Mouse (Mus musculus): ENCODE measurements at regions not wholly inside any gene's neighbourhood (a gene's known extent, or its start where the extent isn't known, plus 50 kb on each side); places are given as distances from the start of the nearest gene placed in this dataset.

DNA sequence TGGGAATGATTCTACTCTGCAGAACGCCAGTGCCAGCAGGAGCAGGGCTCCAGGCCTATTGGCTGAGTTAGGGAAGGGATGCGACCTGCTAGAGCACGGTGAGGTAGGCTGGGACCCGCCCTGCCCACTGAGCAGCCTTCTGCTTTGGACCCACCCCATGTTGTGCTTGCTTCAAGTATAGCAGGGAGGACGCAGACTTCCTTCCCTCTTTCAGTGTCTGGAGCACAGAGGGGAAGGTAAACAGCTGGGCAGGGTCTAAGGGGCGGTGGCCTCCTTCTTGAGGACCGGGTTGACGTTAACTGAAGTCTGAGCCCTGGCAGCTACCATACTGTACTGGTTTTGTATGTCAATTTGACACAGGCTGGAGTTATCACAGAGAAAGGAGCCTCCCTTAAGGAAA, 165.6 kb upstream of the A230072I06Rik start:
- no peak for TF ChIP-seq CTCF (IDR thresholded peaks at IDR 0.05 in 2 of 3, conservative IDR thresholded peaks at IDR 0.05 in 1 of 3; ENCODE audit: control insufficient read depth in 1 of 3, insufficient read depth in 1 of 3, low read depth in 2 of 3, low read length in 3 of 3, poor library complexity in 1 of 3, severe bottlenecking in 1 of 3)
- TF ChIP-seq ZNF384 (IDR thresholded peaks at IDR 0.05; ENCODE audit: low read depth, low read length), result no peak
- TF ChIP-seq MYC (IDR thresholded peaks at IDR 0.05; ENCODE audit: low read depth, low read length), result no peak
- no peak for TF ChIP-seq ZKSCAN1 (IDR thresholded peaks at IDR 0.05; ENCODE audit: low read depth, low read length)
- TF ChIP-seq TAL1 (IDR thresholded peaks at IDR 0.05; ENCODE audit: low read length), result no peak
- no peak for TF ChIP-seq BHLHE40 (IDR thresholded peaks at IDR 0.05; ENCODE audit: borderline replicate concordance, low read depth, low read length)
- TF ChIP-seq GATA1 (IDR thresholded peaks at IDR 0.05; ENCODE audit: low read depth, low read length), result no peak
- TF ChIP-seq RAD21 (IDR thresholded peaks at IDR 0.05; ENCODE audit: low read depth, low read length), result no peak
- TF ChIP-seq ZMIZ1 (IDR thresholded peaks at IDR 0.05; ENCODE audit: low read depth, low read length), result no peak
- no peak for TF ChIP-seq MAFK (IDR thresholded peaks at IDR 0.05; ENCODE audit: borderline replicate concordance, low read depth, low read length)
- TF ChIP-seq SIN3A (IDR thresholded peaks at IDR 0.05; ENCODE audit: low read length), result no peak
- TF ChIP-seq TCF12 (IDR thresholded peaks at IDR 0.05; ENCODE audit: low read depth, low read length), result no peak
- TF ChIP-seq POLR2A (IDR thresholded peaks at IDR 0.05; ENCODE audit: control insufficient read depth in 1 of 2, insufficient read depth in 1 of 2, low read depth in 1 of 2, low read length in 2 of 2, poor library complexity in 1 of 2), result no peak
- no peak for TF ChIP-seq RCOR1 (IDR thresholded peaks at IDR 0.05; ENCODE audit: low read depth, low read length)
- Histone ChIP-seq H3K9me3 (replicated peaks; ENCODE audit: insufficient read depth, low read length) (no peaks in the 10 kb centered on the region), H3K36me3 (ENCODE audit: control insufficient read depth in 1 of 2, insufficient read depth in 2 of 2, low read length in 2 of 2) (no peaks in the 10 kb centered on the region), H3K27ac (ENCODE audit: control insufficient read depth, low read depth, low read length) (no peak overlapping the region), H3K4me3 (ENCODE audit: control insufficient read depth in 1 of 2, insufficient read depth in 1 of 2, low read depth in 2 of 2, low read length in 2 of 2) (no peak overlapping the region), H3K9ac (ENCODE audit: control insufficient read depth, low read depth, low read length, poor library complexity, severe bottlenecking) (no peak overlapping the region), H3K27me3 (ENCODE audit: control insufficient read depth in 1 of 2, insufficient read depth in 2 of 2, low read length in 2 of 2) (no peaks in the 10 kb centered on the region), H3K79me2 (ENCODE audit: control insufficient read depth, insufficient read depth, low read length, poor library complexity) (no peaks in the 10 kb centered on the region), H3K4me1 (ENCODE audit: control insufficient read depth in 1 of 2, insufficient read depth in 2 of 2, low read length in 2 of 2) (no peaks in the 10 kb centered on the region)
- no peak for DNase-seq (ENCODE audit: low read depth, low spot score)

DNA sequence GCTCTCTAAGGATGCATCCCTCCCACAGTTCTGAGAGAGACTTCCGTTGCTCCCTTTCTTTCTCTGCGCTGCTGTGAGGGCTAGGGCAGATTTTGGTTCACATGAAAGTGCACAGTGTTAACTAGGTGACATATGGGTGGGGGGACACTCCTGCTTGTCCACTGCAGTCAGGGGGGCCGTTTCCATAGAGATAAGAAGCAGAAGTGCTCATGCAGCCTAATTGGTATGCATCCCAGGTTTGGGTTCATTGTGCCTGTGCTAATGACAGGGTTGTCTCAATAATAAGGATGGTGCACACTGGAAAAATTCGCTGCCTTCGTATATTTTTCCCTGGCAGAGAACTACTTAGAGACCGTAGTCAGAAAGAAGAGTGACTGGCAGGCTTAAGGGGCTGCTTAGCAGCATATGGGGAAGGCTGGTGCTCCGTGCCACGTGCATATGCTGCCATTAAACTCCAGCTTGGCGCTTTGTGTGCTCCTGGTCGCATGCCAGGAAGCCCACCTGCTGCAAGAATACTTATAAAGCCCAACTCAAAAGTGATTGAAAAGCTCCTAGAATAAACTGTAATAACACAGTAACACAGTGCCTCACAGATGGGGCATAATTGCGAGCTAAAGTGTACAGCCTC, 152.1 kb upstream of the A230072I06Rik start:
- Histone ChIP-seq H3K27ac (ENCODE audit: control insufficient read depth, low read depth, low read length) (no peak overlapping the region), H3K9me3 (replicated peaks; ENCODE audit: insufficient read depth, low read length) (no peaks in the 10 kb centered on the region), H3K4me1 (ENCODE audit: control insufficient read depth in 1 of 2, insufficient read depth in 2 of 2, low read length in 2 of 2) (no peaks in the 10 kb centered on the region), H3K36me3 (ENCODE audit: control insufficient read depth in 1 of 2, insufficient read depth in 2 of 2, low read length in 2 of 2) (no peaks in the 10 kb centered on the region), H3K4me3 (ENCODE audit: control insufficient read depth in 1 of 2, insufficient read depth in 1 of 2, low read depth in 2 of 2, low read length in 2 of 2) (no peak overlapping the region), H3K27me3 (ENCODE audit: control insufficient read depth in 1 of 2, insufficient read depth in 2 of 2, low read length in 2 of 2) (no peaks in the 10 kb centered on the region), H3K9ac (ENCODE audit: control insufficient read depth, low read depth, low read length, poor library complexity, severe bottlenecking) (no peak overlapping the region), H3K79me2 (ENCODE audit: control insufficient read depth, insufficient read depth, low read length, poor library complexity) (no peaks in the 10 kb centered on the region)
- TF ChIP-seq MYB (IDR thresholded peaks at IDR 0.05; ENCODE audit: low read depth, low read length) (no peak), ETS1 (IDR thresholded peaks at IDR 0.05; ENCODE audit: low read depth, low read length) (no peak), NELFE (IDR thresholded peaks at IDR 0.05; ENCODE audit: low read depth, low read length) (no peak), UBTF (IDR thresholded peaks at IDR 0.05; ENCODE audit: borderline replicate concordance, insufficient read depth, low read depth, low read length) (no peak), MXI1 (IDR thresholded peaks at IDR 0.05; ENCODE audit: low read depth, low read length) (no peak), GATA1 (IDR thresholded peaks at IDR 0.05; ENCODE audit: low read depth, low read length) (no peak), HCFC1 (IDR thresholded peaks at IDR 0.05; ENCODE audit: low read depth, low read length) (no peak), JUND (IDR thresholded peaks at IDR 0.05; ENCODE audit: low read depth, low read length) (no peak), USF1 (IDR thresholded peaks at IDR 0.05; ENCODE audit: low read depth, low read length) (no peak), USF2 (IDR thresholded peaks at IDR 0.05; ENCODE audit: borderline replicate concordance in 1 of 2, insufficient read depth in 1 of 2, low read depth in 1 of 2, low read length in 2 of 2) (no peak), CTCF (IDR thresholded peaks at IDR 0.05 in 2 of 3, conservative IDR thresholded peaks at IDR 0.05 in 1 of 3; ENCODE audit: control insufficient read depth in 1 of 3, insufficient read depth in 1 of 3, low read depth in 2 of 3, low read length in 3 of 3, poor library complexity in 1 of 3, severe bottlenecking in 1 of 3) (no peak), SMC3 (IDR thresholded peaks at IDR 0.05; ENCODE audit: low read depth, low read length) (no peak), GABPA (IDR thresholded peaks at IDR 0.05; ENCODE audit: low read depth, low read length) (no peak), CHD2 (IDR thresholded peaks at IDR 0.05; ENCODE audit: low read length) (no peak), BHLHE40 (IDR thresholded peaks at IDR 0.05; ENCODE audit: borderline replicate concordance, low read depth, low read length) (no peak), MAZ (IDR thresholded peaks at IDR 0.05; ENCODE audit: low read depth, low read length) (no peak), MYC (IDR thresholded peaks at IDR 0.05; ENCODE audit: low read depth, low read length) (no peak)
- no peak for DNase-seq (ENCODE audit: low read depth, low spot score)

Measured in MEL (cell line).